Mouse (Mus musculus) ovary, adult 18-20 months (tissue): ENCODE measurements around the gene E130309D02Rik.

Experiments
- DNase-seq: peaks from one replicate; pipeline ENCODE4 v3.0.0; 2022; ENCODE audit warnings: low spot score, mixed read lengths

E130309D02Rik gene

GRCm38 (mm10) chr5:143266794-143267193 is 48.4 kb downstream of the E130309D02Rik start:
- no peak for DNase-seq

GRCm38 (mm10) chr5:143265409-143265808 is 49.8 kb downstream of the E130309D02Rik start:
- DNase-seq, result no peak

GRCm38 (mm10) chr5:143264689-143265088 is 50.5 kb downstream of the E130309D02Rik start:
- no peak for DNase-seq

- DNase-seq, result no peak
Observed at GRCm38 (mm10) chr5:143261636-143262035, 53.5 kb downstream of the E130309D02Rik start.

- DNase-seq, result no peak
Observed at GRCm38 (mm10) chr5:143255802-143256201, 59.4 kb downstream of the E130309D02Rik start.

GRCm38 (mm10) chr5:143255131-143255519 is 60.0 kb downstream of the E130309D02Rik start:
- no peak for DNase-seq

GRCm38 (mm10) chr5:143254487-143255130 is 60.6 kb downstream of the E130309D02Rik start:
- no peak for DNase-seq

GRCm38 (mm10) chr5:143253881-143254486 is 61.2 kb downstream of the E130309D02Rik start:
- no peak for DNase-seq

GRCm38 (mm10) chr5:143253186-143253880 is 61.8 kb downstream of the E130309D02Rik start:
- DNase-seq, result no peak

GRCm38 (mm10) chr5:143252791-143253185 is 62.4 kb downstream of the E130309D02Rik start:
- no peak for DNase-seq

- no peak for DNase-seq
Observed at GRCm38 (mm10) chr5:143252039-143252438, 63.1 kb downstream of the E130309D02Rik start.
